Mouse (Mus musculus) neutrophil, adult 5-6 weeks (primary cell): ENCODE results near the gene Ugt1a2. TPM values are rescaled to one million over a fixed set of nuclear protein-coding genes. Genes with fewer than 3 reads are reported as not detected.
"Not testable (repeated sequence)": the region's sequence is repeated elsewhere in the genome, so short reads cannot be mapped to it uniquely, and the experiment has no call there.

Experiments
- ATAC-seq: fragments of 151-379, 151-347 bp; 2 replicates; pipeline ENCODE4 v1.8.0; 2017; ENCODE audit warnings: mild to moderate bottlenecking, moderate TSS enrichment; ENCODE audit not compliant: insufficient number of reproducible peaks, poor library complexity, low FRiP score, severe bottlenecking; ENCODE audit errors: extremely low read depth
- total RNA-seq: library from RNA; stranded (forward); fragments of 200-1000 nt; gene quantifications from 2 replicates; pipeline ENCODE4 v1.2.3, GENCODE M21; 2017

The Ugt1a2 gene
- 1.0 and 1.1 TPM in 2 replicates for total RNA-seq

DNA sequence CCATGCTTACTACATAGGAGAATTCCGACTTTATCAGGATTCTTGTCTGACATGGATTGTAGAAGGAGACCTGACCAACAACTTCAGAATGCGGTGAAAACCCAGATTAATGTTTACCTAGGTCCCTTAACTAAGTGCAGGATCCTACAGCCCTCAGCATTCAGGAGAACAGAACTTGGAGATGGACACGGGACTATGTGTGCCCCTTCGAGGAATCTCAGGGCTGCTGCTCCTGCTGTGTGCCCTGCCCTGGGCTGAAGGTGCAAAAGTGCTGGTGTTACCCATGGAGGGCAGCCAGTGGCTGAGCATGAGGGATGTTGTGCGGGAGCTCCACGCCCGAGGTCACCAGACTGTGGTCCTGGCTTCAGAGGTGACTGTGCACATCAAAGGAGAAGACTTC lies at the start of gene Ugt1a2:
Gene Ugt1a2 (plus strand): TSS at position 146 of the 400 bp plus-strand sequence.
- no peak for ATAC-seq

GRCm38 (mm10) chr1:88158430-88158829 lies 42.0 kb upstream of the Ugt1a2 start:
- no peak for ATAC-seq

- no peak for ATAC-seq
Observed at GRCm38 (mm10) chr1:88165711-88166110, 34.7 kb upstream of the Ugt1a2 start, which contains the start of gene Ugt1a5. Gene Ugt1a5, plus strand, starts transcription at chr1:88166012.

DNA sequence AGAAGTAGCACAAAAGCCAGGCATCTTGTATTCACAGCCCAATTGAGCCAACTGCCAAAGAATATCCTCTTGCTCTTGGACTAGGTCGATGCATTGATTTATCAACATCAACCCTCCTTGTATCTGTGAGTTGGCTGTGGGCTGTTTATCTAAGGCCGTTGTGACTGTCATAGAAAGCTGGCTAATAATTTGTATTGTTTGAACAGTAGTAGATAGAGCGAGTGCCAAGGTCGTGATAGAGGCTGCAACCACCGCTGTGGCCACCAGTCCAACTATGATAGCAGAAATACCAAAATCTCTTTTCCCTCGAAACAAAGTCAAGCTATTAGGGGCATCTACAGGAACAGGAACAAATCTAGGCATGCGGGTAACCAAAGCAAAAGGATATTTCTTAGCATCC lies 28.2 kb upstream of the Ugt1a2 start:
- ATAC-seq, result not testable (repeated sequence)

DNA sequence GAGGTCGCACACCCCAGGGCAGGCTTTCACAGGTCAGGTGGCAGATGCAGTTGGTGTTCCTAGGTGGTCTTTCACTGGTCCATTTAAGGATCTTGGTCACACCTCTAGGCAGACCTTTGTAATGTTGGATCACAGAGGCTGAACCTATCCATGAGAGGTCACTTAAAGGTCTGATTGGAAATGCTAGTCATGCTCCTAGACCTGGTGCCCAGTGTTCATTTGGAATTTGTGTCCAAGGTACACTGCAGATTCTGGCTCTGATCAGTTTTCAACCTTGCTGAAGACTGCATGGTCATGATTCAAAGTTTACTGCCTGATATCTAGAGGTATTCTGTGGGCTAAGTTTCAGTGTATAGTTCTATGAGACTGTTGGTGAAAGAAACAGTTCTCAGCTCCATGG lies 20.7 kb upstream of the Ugt1a2 start:
- no peak for ATAC-seq

DNA sequence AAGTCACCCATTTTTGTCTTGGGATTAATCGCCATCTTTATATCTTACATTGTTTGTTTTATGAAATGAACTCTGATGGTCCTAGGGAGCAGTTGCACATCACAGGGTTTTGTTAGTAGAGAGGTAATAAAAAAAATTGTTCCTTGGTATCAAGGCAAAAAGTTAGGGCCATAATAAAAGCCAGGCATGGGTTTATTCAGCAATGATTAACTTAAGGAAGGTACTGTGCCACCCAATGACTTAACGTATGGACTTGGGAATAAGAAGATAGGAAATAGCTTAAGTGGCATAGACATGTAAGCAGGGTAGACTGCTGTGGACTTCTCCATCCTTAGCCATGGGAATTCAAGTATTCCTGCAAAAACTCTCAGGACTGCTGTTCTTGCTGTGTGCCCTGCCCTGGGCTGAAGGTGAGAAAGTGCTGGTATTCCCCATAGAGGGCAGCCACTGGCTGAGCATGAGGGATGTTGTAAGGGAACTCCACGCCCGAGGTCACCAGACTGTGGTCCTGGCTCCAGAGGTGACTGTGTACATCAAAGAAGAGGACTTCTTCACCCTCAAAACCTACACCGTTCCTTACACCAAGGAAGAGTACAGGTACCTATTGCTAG lies 14.0 kb upstream of the Ugt1a2 start:
- no peak for ATAC-seq

GRCm38 (mm10) chr1:88192136-88192535 lies 8.3 kb upstream of the Ugt1a2 start:
- ATAC-seq, result no peak

DNA sequence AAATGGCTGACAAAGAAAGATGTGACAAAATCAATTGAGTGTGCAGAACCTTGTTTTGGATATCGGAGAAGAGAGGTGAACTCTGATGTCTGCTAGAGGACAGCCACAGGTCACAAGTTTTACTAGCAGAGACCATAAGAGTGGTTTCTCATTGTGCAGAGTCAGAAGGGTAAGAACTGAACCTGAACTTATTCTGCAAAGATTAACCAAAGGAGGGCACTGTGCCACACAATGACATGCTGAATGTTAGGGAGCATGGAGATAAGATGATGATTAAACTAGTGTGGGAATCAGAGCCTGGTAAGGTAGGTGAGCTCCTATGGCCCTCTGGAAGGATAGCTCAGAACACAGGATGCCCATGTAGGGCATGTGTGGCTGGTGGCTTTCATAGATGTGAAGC lies 4.7 kb upstream of the Ugt1a2 start:
- no peak for ATAC-seq

DNA sequence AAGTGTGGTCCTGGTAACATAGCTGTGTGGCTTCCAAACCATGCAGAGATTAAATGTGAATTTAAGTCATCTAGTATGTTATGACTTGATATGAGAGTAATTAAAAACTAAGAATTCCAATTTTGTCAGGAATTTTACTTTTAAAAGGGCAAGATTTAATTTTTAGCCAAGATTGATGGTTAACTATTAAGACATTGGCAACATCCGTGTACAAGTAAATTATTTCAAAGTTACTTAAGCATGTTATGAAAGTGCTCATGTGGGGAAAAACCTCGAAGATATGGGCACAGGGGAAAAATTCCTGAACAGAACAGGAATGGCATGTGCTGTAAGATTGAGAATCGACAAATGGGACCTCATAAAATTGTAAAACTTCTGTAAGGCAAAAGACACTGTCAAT lies 3.0 kb upstream of the Ugt1a2 start:
- ATAC-seq, result no peak

GRCm38 (mm10) chr1:88199996-88200395 lies 405 bp upstream of the Ugt1a2 start:
- ATAC-seq, result no peak

- ATAC-seq, result no peak
Observed at GRCm38 (mm10) chr1:88205294-88205922, 5.0 kb downstream of the Ugt1a2 start, which contains the start of gene Dnajb3. Gene Dnajb3, minus strand, starts transcription at chr1:88205782.

GRCm38 (mm10) chr1:88206843-88207479 lies 6.6 kb downstream of the Ugt1a2 start:
- ATAC-seq, result no peak

DNA sequence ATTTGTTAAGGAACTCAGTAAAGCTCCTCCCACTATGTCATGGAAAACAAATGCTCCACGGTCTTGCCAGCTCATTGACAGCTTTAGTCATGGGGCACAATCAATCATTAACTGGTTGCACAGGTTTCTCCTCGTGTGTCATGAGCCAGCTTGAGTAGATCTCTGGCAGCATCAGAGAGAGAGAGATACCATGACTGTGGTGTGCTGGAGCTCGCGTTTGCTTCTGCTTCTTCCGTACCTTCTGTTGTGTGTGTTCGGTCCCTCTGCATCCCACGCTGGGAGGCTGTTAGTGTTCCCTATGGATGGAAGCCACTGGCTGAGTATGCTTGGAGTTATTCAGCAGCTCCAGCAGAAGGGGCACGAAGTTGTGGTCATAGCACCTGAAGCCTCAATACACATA lies 11.4 kb downstream of the Ugt1a2 start, which contains the start of gene Ugt1a1:
Gene Ugt1a1 (plus strand): TSS at position 148 of the 400 bp plus-strand sequence.
- peak; percentile 6; the same call in 1 of the 2 replicates for ATAC-seq

- ATAC-seq, result 0 out of 2 replicates have a peak, but pooled peaks have one; percentile 11
Observed at GRCm38 (mm10) chr1:88212341-88213045, 12.1 kb downstream of the Ugt1a2 start.

DNA sequence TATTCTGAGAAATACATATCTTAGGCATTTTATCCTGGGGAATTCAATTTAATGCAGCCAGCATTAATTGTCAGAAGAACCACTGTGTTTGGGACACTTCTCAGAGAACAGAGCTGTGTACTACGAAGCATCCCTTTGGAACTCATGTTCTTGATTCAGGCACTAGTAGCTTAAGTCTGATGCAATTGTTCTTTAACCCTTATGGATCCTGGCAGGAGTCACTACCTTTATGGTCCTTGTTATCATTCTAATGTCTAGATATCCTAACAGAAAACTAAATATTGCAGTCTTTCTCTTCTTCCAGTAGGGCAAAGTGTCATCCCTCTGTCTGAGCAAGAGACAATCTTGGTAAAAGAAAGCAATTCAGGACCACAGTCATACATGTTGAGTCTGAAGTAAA lies 12.7 kb downstream of the Ugt1a2 start:
- ATAC-seq, result no peak

DNA sequence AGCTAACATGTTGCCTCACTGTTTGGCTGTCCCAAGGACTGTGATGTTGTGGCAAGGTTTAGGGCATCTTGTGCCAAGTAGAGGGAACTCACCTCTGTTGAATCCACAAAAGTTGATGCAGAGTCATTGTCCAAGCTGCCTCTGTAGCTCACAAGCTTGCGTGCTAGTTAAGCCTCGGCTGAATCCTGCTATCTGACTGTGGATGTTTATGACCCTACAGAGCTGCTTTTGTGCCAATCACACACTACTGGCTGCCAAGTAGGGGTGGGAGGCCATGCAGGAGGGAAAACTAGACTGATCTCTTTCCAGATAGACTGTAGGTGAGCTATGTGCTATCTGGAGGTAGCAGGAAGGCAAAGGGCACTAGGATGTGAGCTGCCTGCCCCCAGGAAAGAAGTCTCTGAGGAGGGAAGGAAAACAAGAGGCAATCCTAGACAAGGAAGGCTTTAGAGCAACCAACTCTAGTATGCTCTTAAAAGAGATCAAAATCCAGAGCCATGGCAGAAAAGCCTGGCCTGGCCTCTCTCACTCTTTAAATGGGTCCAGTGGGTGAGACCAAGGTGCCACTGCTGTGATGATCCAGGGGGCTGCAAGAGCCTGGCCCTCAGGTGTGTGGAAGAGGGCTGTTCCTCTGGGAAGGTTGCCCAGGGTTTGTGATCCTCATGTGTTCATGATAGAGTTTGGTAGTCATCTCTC lies 13.5 kb downstream of the Ugt1a2 start:
- peak; percentile 1; the same call in 1 of the 2 replicates for ATAC-seq

- ATAC-seq, result no peak
Observed at GRCm38 (mm10) chr1:88214462-88214952, 14.1 kb downstream of the Ugt1a2 start.

- ATAC-seq, result no peak
Observed at GRCm38 (mm10) chr1:88215466-88216380, 15.3 kb downstream of the Ugt1a2 start.
